Mouse (Mus musculus): ENCODE results near the gene Zfp59.

DNA sequence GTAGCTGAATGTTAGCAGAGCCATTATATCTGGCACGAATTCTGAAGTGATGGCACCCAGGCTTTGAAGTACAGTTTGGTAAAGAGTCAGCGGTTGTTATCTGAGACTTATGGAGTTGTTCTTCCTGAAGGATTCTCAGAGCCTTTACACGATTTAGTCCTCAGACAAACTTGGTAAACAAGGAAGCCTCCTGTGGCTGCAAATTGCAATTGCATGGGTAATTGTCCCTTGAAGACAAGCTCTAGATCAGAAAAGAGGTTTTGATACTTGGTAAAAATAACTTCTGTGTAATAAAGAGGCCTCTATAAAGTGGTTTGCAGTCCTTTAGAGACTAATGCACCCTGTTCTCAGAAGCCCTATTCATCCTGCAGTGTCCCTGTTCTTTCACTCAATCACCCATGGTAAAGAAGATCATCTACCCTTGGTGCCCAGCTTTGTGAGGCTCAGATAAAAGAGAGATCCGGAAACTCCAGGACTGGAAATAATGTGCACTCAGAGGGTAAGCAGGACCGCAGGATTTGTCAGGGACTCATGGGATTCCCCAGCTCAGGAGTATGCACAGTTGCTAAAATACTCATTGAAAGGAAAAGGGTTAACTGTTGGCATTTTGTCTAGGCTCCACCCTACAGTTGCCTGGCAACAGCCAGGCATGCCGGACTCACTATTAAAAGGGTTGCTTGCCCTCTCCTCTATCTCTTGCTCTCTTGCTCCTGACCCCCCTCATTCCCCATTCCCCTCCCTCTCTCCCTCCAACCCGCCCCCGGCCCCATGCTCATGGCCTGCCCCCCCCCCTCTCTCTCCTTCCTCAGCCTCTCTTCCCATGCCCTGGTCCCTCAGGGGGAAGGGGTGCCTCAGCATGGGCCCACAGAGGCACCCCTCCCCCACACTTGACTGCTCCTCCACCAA, 40.2 kb upstream of the Zfp59 start:
- TF ChIP-seq ZNF384 (IDR thresholded peaks at IDR 0.05; ENCODE audit: low read depth, low read length) (no peak), MAX (IDR thresholded peaks at IDR 0.05; ENCODE audit: low read length) (no peak), RCOR1 (IDR thresholded peaks at IDR 0.05; ENCODE audit: low read depth, low read length) (no peak), MXI1 (IDR thresholded peaks at IDR 0.05; ENCODE audit: low read depth, low read length) (no peak), CTCF (IDR thresholded peaks at IDR 0.05 in 2 of 3, conservative IDR thresholded peaks at IDR 0.05 in 1 of 3; ENCODE audit: control insufficient read depth in 1 of 3, insufficient read depth in 1 of 3, low read depth in 2 of 3, low read length in 3 of 3, poor library complexity in 1 of 3, severe bottlenecking in 1 of 3) (no peak), ETS1 (IDR thresholded peaks at IDR 0.05; ENCODE audit: low read depth, low read length) (no peak), NRF1 (IDR thresholded peaks at IDR 0.05; ENCODE audit: insufficient read depth, low read depth, low read length, poor library complexity, severe bottlenecking) (no peak), CHD2 (IDR thresholded peaks at IDR 0.05; ENCODE audit: low read length) (no peak), MAFK (IDR thresholded peaks at IDR 0.05; ENCODE audit: borderline replicate concordance, low read depth, low read length) (no peak), MYC (IDR thresholded peaks at IDR 0.05; ENCODE audit: low read depth, low read length) (no peak), USF2 (IDR thresholded peaks at IDR 0.05; ENCODE audit: borderline replicate concordance in 1 of 2, insufficient read depth in 1 of 2, low read depth in 1 of 2, low read length in 2 of 2) (no peak), GABPA (IDR thresholded peaks at IDR 0.05; ENCODE audit: low read depth, low read length) (no peak)

Data from MEL (cell line).